Mouse (Mus musculus) ES-Bruce4 (cell line): ENCODE measurements around the gene Capn15. TPM values are rescaled to one million over a fixed set of nuclear protein-coding genes. Genes with fewer than 3 reads are reported as not detected.

ENCODE experiments used
- H3K27ac ChIP-seq: 2 replicates; pipeline ENCODE4 v1.5.1; 2012; ENCODE audit warnings: low read length, inconsistent platforms; ENCODE audit not compliant: insufficient read depth
- H3K27me3 ChIP-seq: 2 replicates; pipeline ENCODE4 v1.6.1; 2012; ENCODE audit warnings: mild to moderate bottlenecking, low read length, inconsistent platforms; ENCODE audit not compliant: control insufficient read depth, poor library complexity, insufficient read depth, severe bottlenecking
- H3K36me3 ChIP-seq: 2 replicates; pipeline ENCODE4 v1.6.1; 2012; ENCODE audit warnings: inconsistent platforms, mild to moderate bottlenecking, low read length, moderate library complexity; ENCODE audit not compliant: control insufficient read depth, poor library complexity, insufficient read depth, severe bottlenecking
- H3K4me1 ChIP-seq: one replicate; pipeline ENCODE4 v1.8.1; 2011; ENCODE audit warnings: low read length; ENCODE audit not compliant: control insufficient read depth, insufficient read depth
- H3K4me3 ChIP-seq: 2 replicates; pipeline ENCODE4 v1.5.1; 2011; ENCODE audit warnings: low read depth, mild to moderate bottlenecking, low read length
- H3K9ac ChIP-seq: 2 replicates; pipeline ENCODE4 v1.6.1; 2012; ENCODE audit warnings: low read depth, mild to moderate bottlenecking, inconsistent platforms; ENCODE audit not compliant: poor library complexity, severe bottlenecking
- H3K9me3 ChIP-seq: replicated peaks from 2 replicates; pipeline ENCODE4 v1.6.1; 2012; ENCODE audit warnings: mild to moderate bottlenecking, low read length, inconsistent platforms; ENCODE audit not compliant: control insufficient read depth, poor library complexity, insufficient read depth, severe bottlenecking
- CTCF ChIP-seq: IDR thresholded peaks from one replicate; pipeline ENCODE4 v1.8.1; 2011; ENCODE audit warnings: low read depth, low read length
- EP300 ChIP-seq: IDR thresholded peaks from 2 replicates; pipeline ENCODE4 v1.6.1; 2011; ENCODE audit warnings: low read depth, low read length; ENCODE audit not compliant: insufficient read depth
- POLR2A ChIP-seq: IDR thresholded peaks from one replicate; pipeline ENCODE4 v1.8.1; 2011; ENCODE audit warnings: low read length; ENCODE audit not compliant: insufficient read depth
- polyA plus RNA-seq: library from polyadenylated mRNA; stranded (reverse); fragments of >200 nt; gene quantifications from 2 replicates; pipeline ENCODE4 v1.2.4, GENCODE M21; 2011; ENCODE audit warnings: low read depth; ENCODE audit not compliant: missing spikeins, insufficient read depth, insufficient read length

Capn15 gene
- polyA plus RNA-seq, 1 experiment, result 14.2 TPM

GRCm38 (mm10) chr17:26005731-26006450, 20.3 kb upstream of the Capn15 start:
- Histone ChIP-seq H3K27me3 (no peaks in the 10 kb centered on the region), H3K4me1 (peaks cover 6% of the 10 kb centered on the region), H3K9me3 (no peaks in the 10 kb centered on the region), H3K9ac (no peak overlapping the region), H3K36me3 (no peaks in the 10 kb centered on the region), H3K27ac (no peak overlapping the region), H3K4me3 (no peak overlapping the region)
- TF ChIP-seq EP300 (no peak), CTCF (no peak), POLR2A (no peak)

GRCm38 (mm10) chr17:26004711-26005110, 19.1 kb upstream of the Capn15 start:
- Histone ChIP-seq H3K9me3 (no peaks in the 10 kb centered on the region), H3K36me3 (no peaks in the 10 kb centered on the region), H3K4me3 (no peak overlapping the region), H3K9ac (no peak overlapping the region), H3K4me1 (peaks cover 3% of the 10 kb centered on the region), H3K27me3 (no peaks in the 10 kb centered on the region), H3K27ac (no peak overlapping the region)
- TF ChIP-seq POLR2A, result no peak
- no peak for TF ChIP-seq CTCF
- TF ChIP-seq EP300, result no peak

- H3K27me3 ChIP-seq, result no peaks in the 10 kb centered on the region
- TF ChIP-seq POLR2A (no peak), CTCF (no peak), EP300 (no peak)
- no peak overlapping the region for H3K4me3 ChIP-seq
- H3K9ac ChIP-seq, result no peak overlapping the region
- H3K36me3 ChIP-seq, result no peaks in the 10 kb centered on the region
- H3K9me3 ChIP-seq, result no peaks in the 10 kb centered on the region
- peaks cover 3% of the 10 kb centered on the region for H3K4me1 ChIP-seq
- H3K27ac ChIP-seq, result no peak overlapping the region
Measured at GRCm38 (mm10) chr17:26003864-26004263, 18.3 kb upstream of the Capn15 start.

- Histone ChIP-seq H3K27me3 (no peaks in the 10 kb centered on the region), H3K9ac (no peak overlapping the region), H3K4me3 (no peak overlapping the region), H3K4me1 (no peaks in the 10 kb centered on the region), H3K36me3 (no peaks in the 10 kb centered on the region), H3K27ac (no peak overlapping the region), H3K9me3 (no peaks in the 10 kb centered on the region)
- TF ChIP-seq CTCF (no peak), POLR2A (no peak), EP300 (no peak)
Measured at GRCm38 (mm10) chr17:25998425-25998824, 12.8 kb upstream of the Capn15 start.

- Histone ChIP-seq H3K4me3 (no peak overlapping the region), H3K36me3 (no peaks in the 10 kb centered on the region), H3K4me1 (no peaks in the 10 kb centered on the region), H3K9me3 (no peaks in the 10 kb centered on the region), H3K27me3 (no peaks in the 10 kb centered on the region), H3K27ac (no peak overlapping the region), H3K9ac (no peak overlapping the region)
- TF ChIP-seq POLR2A, result no peak
- no peak for TF ChIP-seq CTCF
- TF ChIP-seq EP300, result no peak
Measured at GRCm38 (mm10) chr17:25993489-25993888, 7.9 kb upstream of the Capn15 start.

- no peaks in the 10 kb centered on the region for H3K27me3 ChIP-seq
- no peaks in the 10 kb centered on the region for H3K4me1 ChIP-seq
- H3K4me3 ChIP-seq, result no peak overlapping the region
- H3K36me3 ChIP-seq, result no peaks in the 10 kb centered on the region
- H3K9me3 ChIP-seq, result no peaks in the 10 kb centered on the region
- no peak for TF ChIP-seq POLR2A
- no peak for TF ChIP-seq EP300
- no peak for TF ChIP-seq CTCF
- H3K9ac ChIP-seq, result no peak overlapping the region
- no peak overlapping the region for H3K27ac ChIP-seq
Measured at GRCm38 (mm10) chr17:25992274-25992673, 6.7 kb upstream of the Capn15 start.
